Comparison of ENCODE assay signal across 17 mouse cellular contexts in genomic region chr13:102070740-102071139, GRCm38 (mm10).
DNase-seq lines count a peak whose midpoint lies in the region; ATAC-seq and TF ChIP-seq lines count a peak whose summit lies in the region.
"Had no signal": no experiment of that assay in that cellular context is flagged by ENCODE, and none has a peak within 500 bp of the region (broad histone marks: within the 10 kb centered on the region; RNA-seq: fewer than 3 reads in every experiment).

No protein-coding gene starts in this region.

- TF ChIP-seq CTCF in gastrocnemius, adult 2 months (IDR thresholded peaks at IDR 0.05), result no peak

- ATAC-seq in embryonic facial prominence, embryonic 14.5 days (ENCODE audit: low read depth), result 0 out of 2 replicates have a peak, but pooled peaks have one; percentile 30
- ATAC-seq in intestine, embryonic 15.5 days, result no peak

- H3K27me3 ChIP-seq in embryonic facial prominence, embryonic 14.5 days (replicated peaks; ENCODE audit: control insufficient read depth, insufficient read depth, low read length), result no peaks in the 10 kb centered on the region
- H3K27me3 ChIP-seq in intestine, embryonic 15.5 days (replicated peaks), result no peaks in the 10 kb centered on the region
- H3K27me3 ChIP-seq: forebrain, embryonic 12.5 days; hindbrain, embryonic 15.5 days had no signal

- DNase-seq in gastrocnemius, adult 2 months, result no peak
- DNase-seq in gastrocnemius, postnatal 4 days (ENCODE audit: low spot score in 2 of 2), result no peak
- DNase-seq in 416B (ENCODE audit: low read depth), result peak; percentile 66
- DNase-seq in embryonic facial prominence, embryonic 14.5 days (ENCODE audit: low spot score), result peak; percentile 61
- peak; percentile 81 for DNase-seq in thymus, postnatal 0 days (ENCODE audit: low spot score)
- DNase-seq in cerebellum, adult 11 months, result no peak
- no peak for DNase-seq in frontal cortex, postnatal 10 days (ENCODE audit: low spot score in 2 of 2)
- DNase-seq: adrenal gland, adult 2 months; B cell, adult 2 months; cerebellum, adult 9-11 months; heart, adult 18-20 months; kidney, adult 9 months; right cerebral cortex, postnatal 4 days had no signal

- H3K4me3 ChIP-seq in gastrocnemius, adult 2 months, result no peak overlapping the region
- no peak overlapping the region for H3K4me3 ChIP-seq in embryonic facial prominence, embryonic 14.5 days (ENCODE audit: low read depth, low read length)
- H3K4me3 ChIP-seq in intestine, embryonic 15.5 days (replicated peaks), result no peak overlapping the region
- H3K4me3 ChIP-seq: forebrain, embryonic 12.5 days; hindbrain, embryonic 15.5 days; layer of hippocampus, adult 2 months had no signal

- no peaks in the 10 kb centered on the region for H3K36me3 ChIP-seq in embryonic facial prominence, embryonic 14.5 days (ENCODE audit: control insufficient read depth, insufficient read depth, low read length)
- no peaks in the 10 kb centered on the region for H3K36me3 ChIP-seq in intestine, embryonic 15.5 days
- H3K36me3 ChIP-seq: forebrain, embryonic 12.5 days; hindbrain, embryonic 15.5 days had no signal

- WGBS in embryonic facial prominence, embryonic 14.5 days, result 29% methylated on average over 3 of the region's 3 CpGs
- WGBS in intestine, embryonic 15.5 days, result 50% methylated on average over 3 of the region's 3 CpGs

- intact Hi-C loops in gastrocnemius, adult 2 months (cut with DNase I), result no loop called here

- peak overlapping the region; percentile 64 for H3K27ac ChIP-seq in gastrocnemius, adult 2 months
- peak overlapping the region; percentile 42 for H3K27ac ChIP-seq in embryonic facial prominence, embryonic 14.5 days (replicated peaks; ENCODE audit: low read depth, low read length)
- no peak overlapping the region for H3K27ac ChIP-seq in intestine, embryonic 15.5 days
- H3K27ac ChIP-seq: forebrain, embryonic 12.5 days; hindbrain, embryonic 15.5 days; layer of hippocampus, adult 2 months had no signal

- H3K9ac ChIP-seq in embryonic facial prominence, embryonic 14.5 days (ENCODE audit: low read depth, low read length), result no peak overlapping the region
- no peak overlapping the region for H3K9ac ChIP-seq in intestine, embryonic 15.5 days
- H3K9ac ChIP-seq: forebrain, embryonic 12.5 days; hindbrain, embryonic 15.5 days had no signal

- H3K4me2 ChIP-seq in embryonic facial prominence, embryonic 14.5 days (ENCODE audit: low read depth, low read length), result no peak overlapping the region
- H3K4me2 ChIP-seq in intestine, embryonic 15.5 days (replicated peaks), result no peak overlapping the region
- H3K4me2 ChIP-seq: forebrain, embryonic 12.5 days; hindbrain, embryonic 15.5 days had no signal

- no peaks in the 10 kb centered on the region for H3K9me3 ChIP-seq in embryonic facial prominence, embryonic 14.5 days (ENCODE audit: control insufficient read depth, low read length)
- H3K9me3 ChIP-seq in intestine, embryonic 15.5 days, result no peaks in the 10 kb centered on the region
- H3K9me3 ChIP-seq: forebrain, embryonic 12.5 days; hindbrain, embryonic 15.5 days had no signal

- H3K4me1 ChIP-seq in embryonic facial prominence, embryonic 14.5 days (ENCODE audit: control insufficient read depth, insufficient read depth, low read length), result no peaks in the 10 kb centered on the region
- no peaks in the 10 kb centered on the region for H3K4me1 ChIP-seq in intestine, embryonic 15.5 days (replicated peaks)
- H3K4me1 ChIP-seq: forebrain, embryonic 12.5 days; hindbrain, embryonic 15.5 days had no signal

Comparison
In these comparisons a context has a peak if more than half of its experiments do, and no peak if none do; other contexts are left out.
1. DNase-seq: peak in 416B (single experiment), embryonic facial prominence, embryonic 14.5 days (single experiment) and thymus, postnatal 0 days (single experiment); none in gastrocnemius, adult 2 months (single experiment), gastrocnemius, postnatal 4 days (0 of 2), cerebellum, adult 11 months (single experiment) and frontal cortex, postnatal 10 days (0 of 2).